Mouse (Mus musculus): ENCODE measurements around the gene Adamtsl5.

DNA sequence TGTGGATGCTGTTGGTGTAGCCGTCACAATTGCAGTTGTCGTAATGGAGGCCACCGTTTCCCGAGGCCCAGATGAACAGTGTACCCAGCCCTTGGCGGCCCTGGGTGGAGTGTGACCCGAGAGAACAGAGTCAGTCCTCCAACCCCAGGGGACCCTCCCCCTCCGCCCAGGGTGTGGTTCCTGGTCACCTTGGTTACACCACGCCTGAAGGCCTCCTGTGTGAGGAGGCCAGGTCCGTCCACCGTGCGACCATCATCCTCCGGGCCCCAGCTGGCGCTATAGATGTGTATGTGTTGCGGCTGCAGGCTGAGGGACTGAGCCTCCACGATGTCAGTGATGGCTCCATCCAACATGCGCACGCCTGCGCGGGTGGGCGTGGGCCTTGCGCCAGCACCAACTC lies 23.2 kb downstream of the Adamtsl5 start:
- TF ChIP-seq POLR2A (IDR thresholded peaks at IDR 0.05; ENCODE audit: low read depth, low read length): no peak
- no peak for TF ChIP-seq CTCF (IDR thresholded peaks at IDR 0.05; ENCODE audit: borderline replicate concordance, insufficient read depth, low read length)

All from embryonic fibroblast, embryonic 13.5 days (primary cell).